Mouse (Mus musculus): ENCODE data around the gene Tssk6.

- no peak for TF ChIP-seq GATA1 (IDR thresholded peaks at IDR 0.05; ENCODE audit: borderline replicate concordance, low read length)
- TF ChIP-seq FLI1 (IDR thresholded peaks at IDR 0.05; ENCODE audit: low read length): no peak
These were observed 48.3 kb downstream of the Tssk6 start for GRCm38 (mm10) chr8:69950300-69950699.

All from megakaryocyte, embryonic 14.5 days (primary cell).